Mouse (Mus musculus): ENCODE results near the gene Zbtb37.
"Not testable (repeated sequence)": the region's sequence is repeated elsewhere in the genome, so short reads cannot be mapped to it uniquely, and the experiment has no call there.

DNA sequence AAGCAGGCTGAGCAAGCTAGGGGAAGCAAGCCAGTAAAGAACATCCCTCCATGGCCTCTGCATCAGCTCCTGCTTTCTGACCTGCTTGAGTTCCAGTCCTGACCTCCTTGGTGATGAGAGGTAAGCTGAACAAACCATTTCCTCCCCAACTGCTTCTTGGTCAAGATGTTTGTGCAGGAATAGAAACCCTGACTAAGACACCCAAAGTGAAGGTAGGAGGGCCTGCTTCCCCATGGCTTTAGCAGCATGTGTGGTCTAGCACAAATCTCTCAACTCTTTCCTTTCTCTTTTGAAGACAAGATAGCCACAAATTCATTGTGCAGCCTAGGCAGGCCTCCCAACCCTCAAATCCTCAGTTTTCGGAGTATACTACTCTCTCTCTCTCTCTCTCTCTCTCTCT is 49.9 kb downstream of the Zbtb37 start:
- not testable (repeated sequence) for TF ChIP-seq MYOD1 (IDR thresholded peaks at IDR 0.05; ENCODE audit: control insufficient read depth, insufficient read length, low read depth); CTCF (IDR thresholded peaks at IDR 0.05; ENCODE audit: control insufficient read depth, insufficient read depth, insufficient read length); MYOG (IDR thresholded peaks at IDR 0.05; ENCODE audit: control insufficient read depth, extremely low read depth, insufficient read length)

Measured in C2C12 (cell line).